Mouse (Mus musculus) lung, adult 18-20 months (tissue): ENCODE data around the gene Gm10718.
"Not testable (repeated sequence)": the region's sequence is repeated elsewhere in the genome, so short reads cannot be mapped to it uniquely, and the experiment has no call there.

Experiments used
- DNase-seq, 2 experiments: peaks; one replicate each; pipeline ENCODE4 v3.0.0; 2022; ENCODE audit warnings: mixed read lengths in 2 of 2

Gm10718 gene

DNA sequence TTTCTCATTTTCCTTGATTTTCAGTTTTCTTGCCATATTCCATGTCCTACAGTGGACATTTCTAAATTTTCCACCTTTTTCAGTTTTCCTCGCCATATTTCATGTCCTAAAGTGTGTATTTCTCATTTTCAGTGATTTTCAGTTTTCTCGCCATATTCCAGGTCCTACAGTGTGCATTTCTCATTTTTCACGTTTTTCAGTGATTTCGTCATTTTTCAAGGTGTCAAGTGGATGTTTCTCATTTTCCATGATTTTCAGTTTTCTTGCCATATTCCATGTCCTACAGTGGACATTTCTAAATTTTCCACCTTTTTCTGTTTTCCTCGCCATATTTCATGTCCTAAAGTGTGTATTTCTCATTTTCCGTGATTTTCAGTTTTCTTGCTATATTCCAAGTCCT, 2.3 kb downstream of the Gm10718 start:
- DNase-seq: peak; percentile 36 to 46

DNA sequence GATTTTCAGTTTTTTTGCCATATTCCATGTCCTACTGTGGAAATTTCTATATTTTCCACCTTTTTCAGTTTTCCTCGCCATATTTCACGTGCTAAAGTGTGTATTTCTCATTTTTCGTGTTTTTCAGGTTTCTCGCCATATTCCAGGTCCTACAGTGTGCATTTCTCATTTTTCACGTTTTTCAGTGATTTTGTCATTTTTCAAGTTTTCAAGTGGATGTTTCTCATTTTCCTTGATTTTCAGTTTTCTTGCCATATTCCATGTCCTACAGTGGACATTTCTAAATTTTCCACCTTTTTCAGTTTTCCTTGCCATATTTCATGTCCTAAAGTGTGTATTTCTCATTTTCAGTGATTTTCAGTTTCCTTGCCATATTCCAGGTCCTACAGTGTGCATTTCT, 2.8 kb downstream of the Gm10718 start:
- not testable (repeated sequence) for DNase-seq

DNA sequence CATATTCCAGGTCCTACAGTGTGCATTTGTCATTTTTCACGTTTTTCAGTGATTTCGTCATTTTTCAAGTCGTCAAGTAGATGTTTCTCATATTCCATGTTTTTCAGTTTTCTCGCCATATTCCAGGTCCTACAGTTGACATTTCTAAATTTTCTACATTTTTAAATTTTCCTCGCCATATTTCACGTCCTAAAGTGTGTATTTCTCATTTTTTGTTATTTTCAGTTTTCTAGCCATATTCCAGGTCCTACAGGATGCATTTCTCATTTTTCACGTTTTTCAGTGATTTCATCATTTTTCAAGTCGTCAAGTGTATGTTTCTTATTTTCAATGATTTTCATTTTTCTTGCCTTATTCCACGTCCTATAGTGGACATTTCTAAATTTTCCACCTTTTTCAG, 3.4 kb downstream of the Gm10718 start:
- DNase-seq: not testable (repeated sequence)

DNA sequence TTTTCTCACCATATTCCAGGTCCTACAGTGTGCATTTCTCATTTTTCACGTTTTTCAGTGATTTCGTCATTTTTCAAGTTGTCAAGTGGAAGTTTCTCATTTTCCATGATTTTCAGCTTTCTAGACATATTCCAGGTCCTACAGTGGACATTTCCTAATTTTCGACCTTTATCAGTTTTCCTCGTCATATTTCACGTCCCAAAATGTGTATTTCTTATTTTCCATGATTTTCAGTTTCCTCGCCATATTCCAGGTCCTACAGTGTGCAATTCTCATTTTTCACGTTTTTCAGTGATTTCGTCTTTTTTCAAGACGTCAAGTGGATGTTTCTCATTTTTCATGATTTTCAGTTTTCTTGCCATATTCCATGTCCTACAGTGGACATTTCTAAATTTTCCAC, 3.9 kb downstream of the Gm10718 start:
- DNase-seq: not testable (repeated sequence)

DNA sequence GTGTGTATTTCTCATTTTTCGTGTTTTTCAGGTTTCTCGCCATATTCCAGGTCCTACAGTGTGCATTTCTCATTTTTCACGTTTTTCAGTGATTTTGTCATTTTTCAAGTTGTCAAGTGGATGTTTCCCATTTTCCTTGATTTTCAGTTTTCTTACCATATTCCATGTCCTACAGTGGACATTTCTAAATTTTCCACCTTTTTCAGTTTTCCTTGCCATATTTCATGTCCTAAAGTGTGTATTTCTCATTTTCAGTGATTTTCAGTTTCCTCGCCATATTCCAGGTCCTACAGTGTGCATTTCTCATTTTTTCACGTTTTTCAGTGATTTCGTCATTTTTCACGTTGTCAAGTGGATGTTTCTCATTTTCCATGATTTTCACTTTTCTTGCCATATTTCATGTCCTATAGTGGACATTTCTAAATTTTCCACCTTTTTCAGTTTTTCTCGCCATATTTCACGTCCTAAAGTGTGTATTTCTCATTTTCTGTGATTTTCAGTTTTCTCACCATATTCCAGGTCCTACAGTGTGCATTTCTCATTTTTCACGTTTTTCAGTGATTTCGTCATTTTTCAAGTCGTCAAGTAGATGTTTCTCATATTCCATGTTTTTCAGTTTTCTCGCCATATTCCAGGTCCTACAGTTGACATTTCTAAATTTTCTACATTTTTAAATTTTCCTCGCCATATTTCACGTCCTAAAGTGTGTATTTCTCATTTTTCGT, 6.1 kb downstream of the Gm10718 start:
- DNase-seq: peak in 1 of 2 experiments; percentile 5

DNA sequence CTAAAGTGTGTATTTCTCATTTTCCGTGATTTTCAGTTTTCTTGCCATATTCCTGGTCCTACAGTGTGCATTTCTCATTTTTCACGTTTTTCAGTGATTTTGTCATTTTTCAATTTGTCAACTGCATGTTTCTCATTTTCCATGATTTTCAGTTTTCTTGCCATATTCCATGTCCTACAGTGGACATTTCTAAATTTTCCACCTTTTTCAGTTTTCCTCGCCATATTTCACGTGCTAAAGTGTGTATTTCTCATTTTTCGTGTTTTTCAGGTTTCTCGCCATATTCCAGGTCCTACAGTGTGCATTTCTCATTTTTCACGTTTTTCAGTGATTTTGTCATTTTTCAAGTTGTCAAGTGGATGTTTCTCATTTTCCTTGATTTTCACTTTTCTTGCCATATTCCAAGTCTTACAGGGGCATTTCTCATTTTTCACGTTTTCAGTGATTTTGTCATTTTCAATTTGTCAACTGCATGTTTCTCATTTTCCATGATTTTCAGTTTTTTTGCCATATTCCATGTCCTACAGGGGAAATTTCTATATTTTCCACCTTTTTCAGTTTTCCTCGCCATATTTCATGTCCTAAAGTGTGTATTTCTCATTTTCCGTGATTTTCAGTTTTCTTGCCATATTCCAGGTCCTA, 7.5 kb downstream of the Gm10718 start:
- DNase-seq: not testable (repeated sequence)

DNA sequence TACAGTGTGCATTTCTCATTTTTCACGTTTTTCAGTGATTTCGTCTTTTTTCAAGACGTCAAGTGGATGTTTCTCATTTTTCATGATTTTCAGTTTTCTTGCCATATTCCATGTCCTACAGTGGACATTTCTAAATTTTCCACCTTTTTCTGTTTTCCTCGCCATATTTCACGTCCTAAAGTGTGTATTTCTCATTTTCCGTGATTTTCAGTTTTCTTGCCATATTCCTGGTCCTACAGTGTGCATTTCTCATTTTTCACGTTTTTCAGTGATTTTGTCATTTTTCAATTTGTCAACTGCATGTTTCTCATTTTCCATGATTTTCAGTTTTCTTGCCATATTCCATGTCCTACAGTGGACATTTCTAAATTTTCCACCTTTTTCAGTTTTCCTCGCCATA, 11.0 kb downstream of the Gm10718 start, which contains the start of gene Gm17535:
Gene Gm17535, plus strand, starts transcription at position 301 of the 400 bp plus-strand sequence.
- DNase-seq: not testable (repeated sequence)

DNA sequence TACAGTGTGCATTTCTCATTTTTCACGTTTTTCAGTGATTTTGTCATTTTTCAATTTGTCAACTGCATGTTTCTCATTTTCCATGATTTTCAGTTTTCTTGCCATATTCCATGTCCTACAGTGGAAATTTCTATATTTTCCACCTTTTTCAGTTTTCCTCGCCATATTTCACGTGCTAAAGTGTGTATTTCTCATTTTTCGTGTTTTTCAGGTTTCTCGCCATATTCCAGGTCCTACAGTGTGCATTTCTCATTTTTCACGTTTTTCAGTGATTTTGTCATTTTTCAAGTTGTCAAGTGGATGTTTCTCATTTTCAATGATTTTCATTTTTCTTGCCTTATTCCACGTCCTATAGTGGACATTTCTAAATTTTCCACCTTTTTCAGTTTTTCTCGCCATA, 13.2 kb downstream of the Gm10718 start, which contains the start of gene Gm10715:
Gene Gm10715, plus strand, starts transcription at position 301 of the 400 bp plus-strand sequence.
- DNase-seq: not testable (repeated sequence)

DNA sequence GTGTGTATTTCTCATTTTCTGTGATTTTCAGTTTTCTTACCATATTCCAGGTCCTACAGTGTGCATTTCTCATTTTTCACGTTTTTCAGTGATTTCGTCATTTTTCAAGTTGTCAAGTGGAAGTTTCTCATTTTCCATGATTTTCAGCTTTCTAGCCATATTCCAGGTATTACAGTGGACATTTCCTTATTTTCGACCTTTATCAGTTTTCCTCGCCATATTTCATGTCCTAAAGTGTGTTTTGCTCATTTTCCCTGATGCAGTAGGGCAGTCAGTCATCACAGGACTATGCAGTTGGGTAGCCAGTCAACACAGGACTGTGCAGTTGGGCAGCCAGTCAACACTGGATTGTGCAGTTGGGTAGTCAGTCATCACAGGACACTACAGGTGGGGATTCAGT, 14.8 kb downstream of the Gm10718 start:
- DNase-seq: not testable (repeated sequence)
